Mouse (Mus musculus) midbrain, postnatal 0 days (tissue): ENCODE measurements around the gene Jmjd4. TPM values are rescaled to one million over a fixed set of nuclear protein-coding genes. Genes with fewer than 3 reads are reported as not detected.
A peak's percentile ranks its signal among the peaks of the same experiment; 100 is the strongest.

Source experiments
- ATAC-seq: fragments of 200-750 bp; cut with Nextera tagmentation; 2 replicates; pipeline ENCODE4 v1.8.0; 2017; ENCODE audit warnings: moderate number of reproducible peaks, mild to moderate bottlenecking, moderate TSS enrichment, moderate library complexity; ENCODE audit not compliant: low FRiP score
- DNase-seq: peaks from one replicate; pipeline ENCODE4 v3.0.0-alpha.2; 2015; ENCODE audit warnings: low spot score
- H3K27ac ChIP-seq: fragments of 300-500 bp; sonication (generic); 2 replicates; pipeline ENCODE4 v1.5.1; 2014; ENCODE audit warnings: low read depth, mild to moderate bottlenecking, low read length, mixed read lengths
- H3K27me3 ChIP-seq: fragments of 300-500 bp; sonication (generic); 2 replicates; pipeline ENCODE4 v1.6.1; 2014; ENCODE audit warnings: low read length, control low read depth, mixed read lengths; ENCODE audit not compliant: insufficient read depth
- H3K36me3 ChIP-seq: fragments of 300-500 bp; sonication (generic); 2 replicates; pipeline ENCODE4 v1.6.1; 2014; ENCODE audit warnings: low read length, control low read depth, mixed read lengths; ENCODE audit not compliant: insufficient read depth
- H3K4me1 ChIP-seq: fragments of 300-500 bp; sonication (generic); 2 replicates; pipeline ENCODE4 v1.6.1; 2014; ENCODE audit warnings: mild to moderate bottlenecking, control low read depth, antibody characterized with exemption, low read length, mixed read lengths; ENCODE audit not compliant: insufficient read depth
- H3K4me2 ChIP-seq: fragments of 300-500 bp; sonication (generic); 2 replicates; pipeline ENCODE4 v1.6.1; 2014; ENCODE audit warnings: low read depth, mild to moderate bottlenecking, low read length, mixed read lengths; ENCODE audit not compliant: poor library complexity, severe bottlenecking
- H3K4me3 ChIP-seq: fragments of 300-500 bp; sonication (generic); 2 replicates; pipeline ENCODE4 v1.5.1; 2014; ENCODE audit warnings: low read depth, mild to moderate bottlenecking, low read length, moderate library complexity
- H3K9ac ChIP-seq: fragments of 300-500 bp; sonication (generic); replicated peaks from 2 replicates; pipeline ENCODE4 v1.6.1; 2014; ENCODE audit warnings: mild to moderate bottlenecking, low read length, moderate library complexity, mixed read lengths; ENCODE audit not compliant: poor library complexity, severe bottlenecking
- H3K9me3 ChIP-seq: fragments of 300-500 bp; sonication (generic); 2 replicates; pipeline ENCODE4 v1.6.1; 2016; ENCODE audit warnings: low read length, control low read depth
- CTCF ChIP-seq: IDR thresholded peaks from 2 replicates; pipeline ENCODE4 v1.5.1; 2016; ENCODE audit warnings: antibody characterized with exemption, mild to moderate bottlenecking
- WGBS: fragments of 180-500 bp; shearing (Covaris S2); extraction: QIAGEN DNeasy Blood & Tissue Kit; methylation state at CpG from one replicate; pipeline ENCODE4 v1.1.7; 2014; 5-methylcytosine and 5-hydroxymethylcytosine counted together
- polyA plus RNA-seq: library from polyadenylated mRNA; unstranded; fragments of >200 nt; fragmentation: Nextera tagmentation; extraction: Ambion mirVana; gene quantifications from 2 replicates; pipeline ENCODE4 v1.2.1, GENCODE M21; 2015
- total RNA-seq: library from RNA; depleted of rRNA; stranded (reverse); fragments of >200 nt; gene quantifications from 2 replicates; pipeline ENCODE4 v1.2.3, GENCODE M21; 2014

The Jmjd4 gene
- total and polyA plus RNA-seq, 2 experiments from 2014 or later, result 22.7 to 38.0 TPM

DNA sequence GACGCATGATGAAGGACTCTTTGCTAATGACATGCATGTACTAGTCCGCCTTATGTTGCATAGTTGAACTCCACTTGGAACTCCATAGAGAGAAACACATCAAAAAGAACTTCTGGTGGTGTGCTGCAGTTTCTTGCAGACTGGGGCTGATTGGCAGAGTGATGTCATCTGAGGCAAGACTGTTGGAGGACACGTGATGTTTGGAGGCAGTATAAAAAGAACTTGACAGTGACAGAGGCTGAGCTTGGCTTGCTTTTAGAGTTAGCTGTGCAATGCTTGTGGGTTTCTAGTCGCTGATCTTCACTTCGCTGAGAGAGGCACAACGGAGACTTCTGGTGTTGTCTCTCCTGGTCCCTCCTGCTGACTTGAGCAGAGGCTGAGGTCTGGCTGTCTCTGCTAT, 27.4 kb downstream of the Jmjd4 start:
- no peaks in the 10 kb centered on the region for H3K9me3 ChIP-seq
- no peaks in the 10 kb centered on the region for H3K36me3 ChIP-seq
- H3K4me3 ChIP-seq, result no peak overlapping the region
- no peak overlapping the region for H3K4me2 ChIP-seq
- H3K9ac ChIP-seq, result no peak overlapping the region
- DNase-seq, result no peak
- 70% methylated on average over 6 of the region's 6 CpGs for WGBS
- H3K27ac ChIP-seq, result no peak overlapping the region
- no peaks in the 10 kb centered on the region for H3K27me3 ChIP-seq
- TF ChIP-seq CTCF, result no peak
- no peaks in the 10 kb centered on the region for H3K4me1 ChIP-seq
- no peak for ATAC-seq

DNA sequence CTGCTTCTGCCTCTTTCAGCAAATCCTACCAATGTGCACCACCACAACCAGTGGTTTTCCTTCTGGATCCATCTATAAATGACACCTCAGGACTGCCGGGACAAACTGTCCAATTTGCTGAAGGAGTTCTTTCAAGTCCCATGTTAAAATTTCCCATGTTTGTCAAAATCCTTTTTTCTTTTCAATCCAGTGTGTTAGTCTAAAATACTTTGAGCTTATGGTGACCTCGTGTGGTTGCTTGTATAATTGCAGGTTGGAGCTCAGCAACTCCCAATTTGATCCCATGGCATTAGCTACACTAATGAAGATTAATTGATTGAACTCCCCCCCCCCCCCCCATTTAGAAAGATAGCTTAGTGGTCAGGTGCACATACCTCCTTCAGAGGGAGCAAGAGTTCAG, 33.4 kb downstream of the Jmjd4 start:
- Histone ChIP-seq H3K4me3 (no peak overlapping the region), H3K27me3 (no peaks in the 10 kb centered on the region), H3K4me2 (no peak overlapping the region), H3K4me1 (no peaks in the 10 kb centered on the region), H3K36me3 (peaks cover 22% of the 10 kb centered on the region), H3K9me3 (no peaks in the 10 kb centered on the region), H3K9ac (no peak overlapping the region), H3K27ac (no peak overlapping the region)
- peak; percentile 83 for TF ChIP-seq CTCF
- WGBS, result 6% methylated on average over 2 of the region's 2 CpGs
- DNase-seq, result peak; percentile 87
- no peak for ATAC-seq

- Histone ChIP-seq H3K4me1 (no peaks in the 10 kb centered on the region), H3K4me3 (no peak overlapping the region), H3K36me3 (peaks cover 25% of the 10 kb centered on the region), H3K9ac (no peak overlapping the region), H3K4me2 (no peak overlapping the region), H3K27me3 (no peaks in the 10 kb centered on the region), H3K9me3 (no peaks in the 10 kb centered on the region), H3K27ac (no peak overlapping the region)
- ATAC-seq (no peak), DNase-seq (no peak)
- 60% methylated on average over 2 of the region's 2 CpGs for WGBS
- TF ChIP-seq CTCF, result no peak
Measured at GRCm38 (mm10) chr11:59485641-59486040, 35.8 kb downstream of the Jmjd4 start.

GRCm38 (mm10) chr11:59486222-59486621, 36.4 kb downstream of the Jmjd4 start:
- H3K27me3 ChIP-seq, result no peaks in the 10 kb centered on the region
- H3K9me3 ChIP-seq, result no peaks in the 10 kb centered on the region
- H3K4me2 ChIP-seq, result no peak overlapping the region
- no peak overlapping the region for H3K9ac ChIP-seq
- peaks cover 26% of the 10 kb centered on the region for H3K36me3 ChIP-seq
- no peak for ATAC-seq
- TF ChIP-seq CTCF, result no peak
- no peaks in the 10 kb centered on the region for H3K4me1 ChIP-seq
- H3K4me3 ChIP-seq, result no peak overlapping the region
- 89% methylated on average over 8 of the region's 8 CpGs for WGBS
- DNase-seq, result no peak
- H3K27ac ChIP-seq, result no peak overlapping the region

DNA sequence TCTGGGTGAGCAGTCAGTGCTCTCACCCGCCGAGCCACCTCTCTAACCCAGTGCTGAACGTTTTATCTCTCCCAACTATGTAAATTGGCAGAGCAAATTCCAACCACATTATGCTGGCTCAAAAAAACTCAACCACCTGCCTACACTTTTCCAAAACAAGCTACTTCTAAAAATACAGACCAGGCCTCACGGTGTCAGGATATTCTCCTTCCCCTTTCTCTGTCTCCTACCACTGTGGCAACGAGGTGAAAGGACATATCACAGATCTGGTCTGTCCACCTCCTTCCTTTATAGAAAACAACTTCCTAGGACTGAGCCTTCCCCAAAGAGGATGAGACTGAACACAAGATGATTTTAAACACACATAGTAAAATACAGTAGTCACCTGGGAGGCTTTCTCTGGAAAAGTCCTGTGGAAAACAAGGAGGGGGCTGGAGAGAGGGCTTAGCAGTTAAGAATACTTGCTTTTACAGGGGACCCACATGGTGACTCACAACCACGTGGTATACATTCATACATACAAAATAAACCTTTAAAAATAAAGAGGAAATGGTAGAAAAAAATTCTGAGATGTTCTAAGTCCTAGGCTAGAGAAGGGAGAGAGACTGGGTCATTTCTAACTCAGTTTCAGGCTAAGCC, 46.9 kb downstream of the Jmjd4 start:
- 89% methylated on average over 6 of the region's 6 CpGs for WGBS
- Histone ChIP-seq H3K4me1 (no peaks in the 10 kb centered on the region), H3K27me3 (no peaks in the 10 kb centered on the region), H3K36me3 (peaks cover 61% of the 10 kb centered on the region), H3K9me3 (no peaks in the 10 kb centered on the region), H3K27ac (no peak overlapping the region), H3K4me3 (no peak overlapping the region), H3K4me2 (no peak overlapping the region), H3K9ac (no peak overlapping the region)
- no peak for ATAC-seq
- TF ChIP-seq CTCF, result no peak
- DNase-seq, result no peak

DNA sequence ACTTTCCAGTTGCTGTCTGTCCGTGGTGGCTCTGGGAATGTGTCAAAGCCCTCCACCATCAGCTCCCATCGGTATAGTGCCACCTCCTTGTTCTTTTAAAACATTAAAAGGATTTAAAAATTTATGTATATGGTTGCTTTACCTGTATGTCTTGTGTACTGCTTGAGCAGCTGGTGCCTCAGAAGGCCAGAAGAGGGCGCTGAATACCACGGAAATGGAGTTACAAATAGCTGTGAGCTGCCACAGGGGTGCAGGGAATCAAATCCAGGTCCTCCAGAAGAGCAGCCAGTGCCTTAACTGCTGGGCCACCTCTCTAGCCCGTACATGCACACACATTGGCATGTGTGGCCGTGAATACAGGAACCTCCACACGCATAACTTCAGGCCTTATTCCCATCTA, 47.9 kb downstream of the Jmjd4 start:
- no peak overlapping the region for H3K9ac ChIP-seq
- DNase-seq (no peak), ATAC-seq (no peak)
- H3K4me2 ChIP-seq, result no peak overlapping the region
- no peak overlapping the region for H3K4me3 ChIP-seq
- peak; percentile 15; the same call in 1 of the 2 replicates for TF ChIP-seq CTCF
- H3K27me3 ChIP-seq, result no peaks in the 10 kb centered on the region
- H3K4me1 ChIP-seq, result no peaks in the 10 kb centered on the region
- no peaks in the 10 kb centered on the region for H3K9me3 ChIP-seq
- H3K36me3 ChIP-seq, result peaks cover 58% of the 10 kb centered on the region
- 90% methylated on average over 7 of the region's 7 CpGs for WGBS
- no peak overlapping the region for H3K27ac ChIP-seq
